In genomic region chr14:25767725-25768203, GRCm38 (mm10) we compare ENCODE assay signal across 8 mouse cellular contexts. TPM values are rescaled to one million over a fixed set of nuclear protein-coding genes. Genes with fewer than 3 reads are reported as not detected.
A peak's percentile ranks its signal among the peaks of the same experiment; 100 is the strongest.
DNase-seq lines count a peak whose midpoint lies in the region; ATAC-seq lines count a peak whose summit lies in the region.

No protein-coding gene starts in this region.

- H3K4me3 ChIP-seq in hindbrain, embryonic 11.5 days (ENCODE audit: low read depth, low read length) = peak overlapping the region; percentile 59
- peak overlapping the region; percentile 79 for H3K4me3 ChIP-seq in limb, embryonic 15.5 days
- H3K4me3 ChIP-seq in neural tube, embryonic 11.5 days (ENCODE audit: low read depth, low read length) = peak overlapping the region; percentile 68

- H3K9me3 ChIP-seq in hindbrain, embryonic 11.5 days (ENCODE audit: control insufficient read depth, low read length) = no peaks in the 10 kb centered on the region
- no peaks in the 10 kb centered on the region for H3K9me3 ChIP-seq in limb, embryonic 15.5 days
- no peaks in the 10 kb centered on the region for H3K9me3 ChIP-seq in neural tube, embryonic 11.5 days (ENCODE audit: control insufficient read depth, low read length)

- H3K27ac ChIP-seq in hindbrain, embryonic 11.5 days (ENCODE audit: low read depth, low read length) = peak overlapping the region; percentile 37; the same call in 1 of the 2 replicates
- H3K27ac ChIP-seq in limb, embryonic 15.5 days = peak overlapping the region; percentile 95
- H3K27ac ChIP-seq in neural tube, embryonic 11.5 days (ENCODE audit: low read depth, low read length) = no peak overlapping the region

- no peak for ATAC-seq in hindbrain, embryonic 11.5 days (ENCODE audit: low FRiP score)
- ATAC-seq in limb, embryonic 15.5 days (ENCODE audit: insufficient number of reproducible peaks, low FRiP score, low TSS enrichment, low read depth) = no peak
- ATAC-seq in neural tube, embryonic 11.5 days (ENCODE audit: insufficient read depth, low FRiP score, low TSS enrichment) = no peak; the same call in 1 of the 2 replicates

- DNase-seq in embryo, embryonic 10 days (ENCODE audit: low spot score) = peak; percentile 50
- no peak for DNase-seq in embryo, embryonic 11 days
- peak; percentile 44 for DNase-seq in embryo, embryonic 10.5 days (ENCODE audit: low spot score)
- DNase-seq in hindbrain, embryonic 11.5 days (ENCODE audit: low spot score) = no peak
- DNase-seq in neural tube, embryonic 11.5 days (ENCODE audit: low spot score) = no peak
- no peak for DNase-seq in ovary, adult 18-20 months (ENCODE audit: low spot score)
- DNase-seq in right cerebral cortex, postnatal 14 days = no peak

- H3K9ac ChIP-seq in hindbrain, embryonic 11.5 days (ENCODE audit: low read depth, low read length) = peak overlapping the region; percentile 62
- peak overlapping the region; percentile 75; the same call in 1 of the 2 replicates for H3K9ac ChIP-seq in limb, embryonic 15.5 days
- H3K9ac ChIP-seq in neural tube, embryonic 11.5 days (ENCODE audit: low read length) = peak overlapping the region; percentile 61

- peaks cover 19% of the 10 kb centered on the region for H3K4me1 ChIP-seq in hindbrain, embryonic 11.5 days (replicated peaks; ENCODE audit: control insufficient read depth, insufficient read depth, low read length)
- peaks cover 59% of the 10 kb centered on the region for H3K4me1 ChIP-seq in limb, embryonic 15.5 days
- peaks cover 22% of the 10 kb centered on the region for H3K4me1 ChIP-seq in neural tube, embryonic 11.5 days (ENCODE audit: control insufficient read depth, insufficient read depth, low read length)

- H3K4me2 ChIP-seq in hindbrain, embryonic 11.5 days (replicated peaks; ENCODE audit: low read depth, low read length) = peak overlapping the region; percentile 97
- H3K4me2 ChIP-seq in limb, embryonic 15.5 days = peak overlapping the region; percentile 66
- H3K4me2 ChIP-seq in neural tube, embryonic 11.5 days (ENCODE audit: low read depth) = peak overlapping the region; percentile 97

- 21% methylated on average over 6 of the region's 6 CpGs for WGBS in hindbrain, embryonic 11.5 days
- 10% methylated on average over 6 of the region's 6 CpGs for WGBS in limb, embryonic 15.5 days
- 20% methylated on average over 6 of the region's 6 CpGs for WGBS in neural tube, embryonic 11.5 days

- H3K36me3 ChIP-seq in hindbrain, embryonic 11.5 days (ENCODE audit: control insufficient read depth, insufficient read depth, low read length) = no peaks in the 10 kb centered on the region
- no peaks in the 10 kb centered on the region for H3K36me3 ChIP-seq in limb, embryonic 15.5 days
- no peaks in the 10 kb centered on the region for H3K36me3 ChIP-seq in neural tube, embryonic 11.5 days (ENCODE audit: control insufficient read depth, insufficient read depth, low read length)

- no peaks in the 10 kb centered on the region for H3K27me3 ChIP-seq in hindbrain, embryonic 11.5 days (ENCODE audit: control insufficient read depth, insufficient read depth, low read length)
- no peaks in the 10 kb centered on the region for H3K27me3 ChIP-seq in limb, embryonic 15.5 days
- no peaks in the 10 kb centered on the region for H3K27me3 ChIP-seq in neural tube, embryonic 11.5 days (ENCODE audit: control insufficient read depth, insufficient read depth, low read length)

RNA-seq across cellular contexts. Expression of gene Zcchc24, which starts 1.1 kb away (rescaled TPM):
- polyA plus RNA-seq in hindbrain, embryonic 11.5 days (2014; fragmentation: Nextera tagmentation; extraction: Ambion mirVana) = 13.4 and 14.3 TPM in 2 replicates
- polyA plus RNA-seq in limb, embryonic 15.5 days (2015; fragmentation: Nextera tagmentation; extraction: Ambion mirVana) = 31.6 and 35.4 TPM in 2 replicates
- 22.3 and 22.6 TPM in 2 replicates for polyA plus RNA-seq in neural tube, embryonic 11.5 days (2014; fragmentation: Nextera tagmentation; extraction: Ambion mirVana)

Comparison
In these comparisons a context has a peak if more than half of its experiments do, and no peak if none do; other contexts are left out.
1. DNase-seq: peak in embryo, embryonic 10 days (single experiment) and embryo, embryonic 10.5 days (single experiment); none in embryo, embryonic 11 days (single experiment), hindbrain, embryonic 11.5 days (single experiment), neural tube, embryonic 11.5 days (single experiment), ovary, adult 18-20 months (single experiment) and right cerebral cortex, postnatal 14 days (single experiment).
2. Peak in every context shown above with its lines, with median percentiles within 50 percentile points of each other: H3K4me2 ChIP-seq, H3K4me3 ChIP-seq and H3K9ac ChIP-seq.